Mouse (Mus musculus) bone marrow, adult 2 months (tissue): Measurements from ENCODE around the gene Exosc10.

Source experiments
- CTCF ChIP-seq: fragments of 200-500 bp; IDR thresholded peaks from 2 replicates; pipeline ENCODE4 v1.5.1; 2011; ENCODE audit warnings: low read length, control low read depth; ENCODE audit not compliant: control insufficient read depth, insufficient read depth
- POLR2A ChIP-seq: fragments of 200-500 bp; IDR thresholded peaks from 2 replicates; pipeline ENCODE4 v1.6.1; 2011; ENCODE audit warnings: low read depth, mild to moderate bottlenecking, control low read depth, low read length, borderline replicate concordance; ENCODE audit not compliant: control insufficient read depth

DNA sequence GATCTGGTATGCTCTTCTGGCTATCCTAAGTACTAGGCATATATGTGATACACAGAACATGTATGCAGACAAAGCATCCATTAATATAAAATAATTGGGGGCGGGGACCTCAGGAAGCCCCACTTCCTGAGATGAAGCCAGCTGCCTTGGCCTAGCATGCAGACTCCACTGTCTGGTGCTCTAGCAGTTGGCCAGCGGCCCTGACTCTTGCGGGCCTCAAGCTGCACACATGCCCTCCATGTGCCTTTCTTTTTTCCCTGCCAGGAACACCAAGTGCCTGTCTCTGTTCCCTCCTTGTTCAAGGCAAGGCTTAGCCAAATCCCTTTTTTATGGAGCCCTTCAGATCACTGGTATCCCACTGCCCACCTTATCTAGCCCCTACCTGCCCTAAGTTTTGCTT is 22.4 kb upstream of the Exosc10 start:
- no peak for TF ChIP-seq CTCF
- TF ChIP-seq POLR2A = no peak
